Mouse (Mus musculus) hindbrain, embryonic 16.5 days (tissue): Measurements from ENCODE around the gene Sik3. TPM values are rescaled to one million over a fixed set of nuclear protein-coding genes. Genes with fewer than 3 reads are reported as not detected.

Source experiments
- ATAC-seq: fragments of 200-750 bp; cut with Nextera tagmentation; 2 replicates; pipeline ENCODE4 v1.8.0; 2017; ENCODE audit warnings: moderate TSS enrichment, moderate library complexity
- H3K27ac ChIP-seq: fragments of 300-500 bp; sonication (generic); 2 replicates; pipeline ENCODE4 v1.5.1; 2014; ENCODE audit warnings: low read depth, mild to moderate bottlenecking, control low read depth, low read length, moderate library complexity
- H3K27me3 ChIP-seq: fragments of 300-500 bp; sonication (generic); replicated peaks from 2 replicates; pipeline ENCODE4 v1.6.1; 2014; ENCODE audit warnings: low read length; ENCODE audit not compliant: control insufficient read depth, insufficient read depth
- H3K36me3 ChIP-seq: fragments of 300-500 bp; sonication (generic); 2 replicates; pipeline ENCODE4 v1.6.1; 2014; ENCODE audit warnings: mild to moderate bottlenecking, low read length, moderate library complexity, mixed read lengths; ENCODE audit not compliant: control insufficient read depth, insufficient read depth
- H3K4me1 ChIP-seq: fragments of 300-500 bp; sonication (generic); 2 replicates; pipeline ENCODE4 v1.6.1; 2014; ENCODE audit warnings: low read depth, low read length; ENCODE audit not compliant: control insufficient read depth, insufficient read depth
- H3K4me2 ChIP-seq: fragments of 300-500 bp; sonication (generic); 2 replicates; pipeline ENCODE4 v1.6.1; 2014; ENCODE audit warnings: mild to moderate bottlenecking, low read length, control low read depth, moderate library complexity
- H3K4me3 ChIP-seq: fragments of 300-500 bp; sonication (generic); 2 replicates; pipeline ENCODE4 v1.5.1; 2014; ENCODE audit warnings: mild to moderate bottlenecking, low read length, control low read depth, moderate library complexity
- H3K9ac ChIP-seq: fragments of 300-500 bp; sonication (generic); 2 replicates; pipeline ENCODE4 v1.6.1; 2014; ENCODE audit warnings: low read depth, mild to moderate bottlenecking, control low read depth, low read length, moderate library complexity
- H3K9me3 ChIP-seq: fragments of 300-500 bp; sonication (generic); 2 replicates; pipeline ENCODE4 v1.6.1; 2014; ENCODE audit warnings: mild to moderate bottlenecking, low read length, moderate library complexity; ENCODE audit not compliant: control insufficient read depth
- WGBS: fragments of 180-500 bp; shearing (Covaris S2); extraction: QIAGEN DNeasy Blood & Tissue Kit; methylation state at CpG from one replicate; pipeline ENCODE4 v1.1.7; 2014; 5-methylcytosine and 5-hydroxymethylcytosine counted together
- polyA plus RNA-seq: library from polyadenylated mRNA; unstranded; fragments of >200 nt; fragmentation: Nextera tagmentation; extraction: Ambion mirVana; gene quantifications from 2 replicates; pipeline ENCODE4 v1.2.1, GENCODE M21; 2015

Gene Sik3
- polyA plus RNA-seq, 1 experiment from 2014 or later, result 5.2 TPM

GRCm38 (mm10) chr9:46099107-46099506 lies 86.5 kb downstream of the Sik3 start:
- no peaks in the 10 kb centered on the region for H3K27me3 ChIP-seq
- H3K4me2 ChIP-seq, result no peak overlapping the region
- no peak for ATAC-seq
- H3K36me3 ChIP-seq, result no peaks in the 10 kb centered on the region
- H3K4me1 ChIP-seq, result no peaks in the 10 kb centered on the region; the same call in 1 of the 2 replicates
- H3K27ac ChIP-seq, result no peak overlapping the region
- no peak overlapping the region for H3K4me3 ChIP-seq
- no peaks in the 10 kb centered on the region for H3K9me3 ChIP-seq
- 91% methylated on average over 5 of the region's 5 CpGs for WGBS
- H3K9ac ChIP-seq, result no peak overlapping the region

GRCm38 (mm10) chr9:46103154-46103553 lies 90.5 kb downstream of the Sik3 start:
- no peaks in the 10 kb centered on the region for H3K27me3 ChIP-seq
- H3K27ac ChIP-seq, result no peak overlapping the region
- 74% methylated on average over 7 of the region's 7 CpGs for WGBS
- no peaks in the 10 kb centered on the region for H3K36me3 ChIP-seq
- H3K4me2 ChIP-seq, result no peak overlapping the region
- ATAC-seq, result no peak
- H3K4me1 ChIP-seq, result no peaks in the 10 kb centered on the region
- H3K9me3 ChIP-seq, result no peaks in the 10 kb centered on the region
- no peak overlapping the region for H3K4me3 ChIP-seq
- H3K9ac ChIP-seq, result no peak overlapping the region

GRCm38 (mm10) chr9:46106105-46106504 lies 93.5 kb downstream of the Sik3 start:
- H3K4me2 ChIP-seq, result no peak overlapping the region
- no peak overlapping the region for H3K9ac ChIP-seq
- H3K4me3 ChIP-seq, result no peak overlapping the region
- no peak for ATAC-seq
- WGBS, result 92% methylated on average over 9 of the region's 9 CpGs
- H3K27me3 ChIP-seq, result no peaks in the 10 kb centered on the region
- no peaks in the 10 kb centered on the region for H3K9me3 ChIP-seq
- H3K4me1 ChIP-seq, result no peaks in the 10 kb centered on the region
- H3K27ac ChIP-seq, result no peak overlapping the region
- no peaks in the 10 kb centered on the region for H3K36me3 ChIP-seq

- WGBS, result 70% methylated on average over 7 of the region's 7 CpGs
- Histone ChIP-seq H3K9ac (no peak overlapping the region), H3K4me2 (no peak overlapping the region)
These were observed 98.0 kb downstream of the Sik3 start for GRCm38 (mm10) chr9:46110648-46111047.

GRCm38 (mm10) chr9:46111334-46111733 lies 98.7 kb downstream of the Sik3 start:
- Histone ChIP-seq H3K9ac (no peak overlapping the region), H3K9me3 (no peaks in the 10 kb centered on the region), H3K4me2 (no peak overlapping the region), H3K27me3 (no peaks in the 10 kb centered on the region), H3K36me3 (no peaks in the 10 kb centered on the region), H3K4me3 (no peak overlapping the region), H3K4me1 (peaks cover 3% of the 10 kb centered on the region; the same call in 1 of the 2 replicates), H3K27ac (no peak overlapping the region)
- ATAC-seq, result no peak

More at GRCm38 (mm10) chr9:46110648-46111047, 98.0 kb downstream of the Sik3 start:
- Histone ChIP-seq H3K4me3 (no peak overlapping the region), H3K4me1 (peaks cover 3% of the 10 kb centered on the region; the same call in 1 of the 2 replicates), H3K36me3 (no peaks in the 10 kb centered on the region), H3K27me3 (no peaks in the 10 kb centered on the region), H3K9me3 (no peaks in the 10 kb centered on the region), H3K27ac (no peak overlapping the region)
- ATAC-seq, result no peak

- Histone ChIP-seq H3K4me2 (no peak overlapping the region), H3K36me3 (no peaks in the 10 kb centered on the region), H3K9me3 (no peaks in the 10 kb centered on the region), H3K27me3 (no peaks in the 10 kb centered on the region), H3K4me1 (peaks cover 3% of the 10 kb centered on the region; the same call in 1 of the 2 replicates), H3K9ac (no peak overlapping the region), H3K27ac (no peak overlapping the region), H3K4me3 (no peak overlapping the region)
- WGBS, result 50% methylated on average over 5 of the region's 5 CpGs
- ATAC-seq, result no peak
These were observed 99.6 kb downstream of the Sik3 start for GRCm38 (mm10) chr9:46112246-46112645.

- no peak overlapping the region for H3K9ac ChIP-seq
- H3K27me3 ChIP-seq, result no peaks in the 10 kb centered on the region
- H3K36me3 ChIP-seq, result 0 out of 2 replicates have a peak, but pooled peaks cover 3% of the 10 kb centered on the region
- no peaks in the 10 kb centered on the region for H3K9me3 ChIP-seq
- 83% methylated on average over 8 of the region's 8 CpGs for WGBS
- no peak overlapping the region for H3K4me2 ChIP-seq
- H3K4me1 ChIP-seq, result peaks cover 12% of the 10 kb centered on the region
- no peak overlapping the region for H3K4me3 ChIP-seq
- no peak overlapping the region for H3K27ac ChIP-seq
- no peak for ATAC-seq
These were observed 106.3 kb downstream of the Sik3 start for GRCm38 (mm10) chr9:46118844-46119385.

GRCm38 (mm10) chr9:46119943-46120441 lies 107.4 kb downstream of the Sik3 start:
- peak overlapping the region; percentile 63 for H3K27ac ChIP-seq
- no peak overlapping the region for H3K9ac ChIP-seq
- no peaks in the 10 kb centered on the region for H3K27me3 ChIP-seq
- peaks cover 12% of the 10 kb centered on the region for H3K4me1 ChIP-seq
- no peak overlapping the region; the same call in 1 of the 2 replicates for H3K4me2 ChIP-seq
- 5% methylated on average over 6 of the region's 6 CpGs for WGBS
- no peak overlapping the region for H3K4me3 ChIP-seq
- 0 out of 2 replicates have a peak, but pooled peaks cover 3% of the 10 kb centered on the region for H3K36me3 ChIP-seq
- ATAC-seq, result peak; percentile 88
- no peaks in the 10 kb centered on the region for H3K9me3 ChIP-seq

GRCm38 (mm10) chr9:46120468-46121253 lies 108.0 kb downstream of the Sik3 start:
- peak; percentile 41; the same call in 1 of the 2 replicates for ATAC-seq
- H3K9ac ChIP-seq, result 0 out of 2 replicates have a peak overlapping the region, but pooled peaks have one; percentile 4
- 84% methylated on average over 6 of the region's 6 CpGs for WGBS
- 0 out of 2 replicates have a peak, but pooled peaks cover 3% of the 10 kb centered on the region for H3K36me3 ChIP-seq
- no peaks in the 10 kb centered on the region for H3K27me3 ChIP-seq
- H3K4me1 ChIP-seq, result peaks cover 10% of the 10 kb centered on the region
- no peaks in the 10 kb centered on the region for H3K9me3 ChIP-seq
- no peak overlapping the region for H3K4me2 ChIP-seq
- H3K4me3 ChIP-seq, result no peak overlapping the region
- peak overlapping the region; percentile 63 for H3K27ac ChIP-seq
